Mouse (Mus musculus) myocyte (in vitro differentiated cells): ENCODE measurements at regions not wholly inside any gene's neighbourhood (a gene's known extent, or its start where the extent isn't known, plus 50 kb on each side); places are given as distances from the start of the nearest gene placed in this dataset.

Experiments used
- H3K27me3 ChIP-seq: one replicate; pipeline ENCODE4 v1.6.1; 2011; ENCODE audit not compliant: control insufficient read depth, insufficient read depth, insufficient read length
- H3K36me3 ChIP-seq: one replicate; pipeline ENCODE4 v1.6.1; 2011; ENCODE audit not compliant: control insufficient read depth, insufficient read depth
- H3K4me2 ChIP-seq: one replicate; pipeline ENCODE4 v1.6.1; 2011; ENCODE audit warnings: low read depth, control low read depth
- H3K4me3 ChIP-seq: one replicate; pipeline ENCODE4 v1.5.1; 2011; ENCODE audit warnings: mild to moderate bottlenecking, control low read depth, moderate library complexity
- H3K79me2 ChIP-seq: one replicate; pipeline ENCODE4 v1.6.1; 2011; ENCODE audit not compliant: control insufficient read depth, insufficient read depth
- H3ac ChIP-seq: one replicate; pipeline ENCODE4 v1.6.1; 2011; ENCODE audit not compliant: control insufficient read depth, insufficient read length
- CEBPB ChIP-seq: IDR thresholded peaks from 2 replicates; pipeline ENCODE4 v1.6.1; 2011; ENCODE audit warnings: mild to moderate bottlenecking, moderate library complexity; ENCODE audit not compliant: poor library complexity, insufficient read depth, severe bottlenecking
- E2F4 ChIP-seq: IDR thresholded peaks from one replicate; pipeline ENCODE4 v1.6.1; 2011; ENCODE audit warnings: mild to moderate bottlenecking, control low read depth, moderate library complexity; ENCODE audit not compliant: insufficient read depth
- MAX ChIP-seq: IDR thresholded peaks from one replicate; pipeline ENCODE4 v1.6.1; 2011; ENCODE audit warnings: low read depth, mild to moderate bottlenecking, control low read depth
- MYOD1 ChIP-seq, 3 experiments: IDR thresholded peaks; one replicate each; pipeline ENCODE4 v1.6.1; 2011; ENCODE audit warnings: control low read depth in 2 of 3, low read depth in 2 of 3, mild to moderate bottlenecking in 2 of 3, moderate library complexity in 1 of 3; ENCODE audit not compliant: insufficient read length in 2 of 3, control insufficient read depth in 1 of 3
- MYOG ChIP-seq, 3 experiments: IDR thresholded peaks; one replicate each; pipeline ENCODE4 v1.6.1; 2011; ENCODE audit warnings: control low read depth in 2 of 3, low read depth in 2 of 3, mild to moderate bottlenecking in 2 of 3; ENCODE audit not compliant: insufficient read length in 2 of 3, control insufficient read depth in 1 of 3, insufficient read depth in 1 of 3
- POLR2A ChIP-seq: IDR thresholded peaks from one replicate; pipeline ENCODE4 v1.6.1; 2011; ENCODE audit warnings: low read depth, mild to moderate bottlenecking, control low read depth, moderate library complexity; ENCODE audit not compliant: insufficient read length
- POLR2AphosphoS2 ChIP-seq: IDR thresholded peaks from one replicate; pipeline ENCODE4 v1.6.1; 2011; ENCODE audit warnings: low read depth, control low read depth; ENCODE audit not compliant: insufficient read length
- REST ChIP-seq: IDR thresholded peaks from one replicate; pipeline ENCODE4 v1.6.1; 2011; ENCODE audit warnings: mild to moderate bottlenecking, control low read depth, moderate library complexity; ENCODE audit not compliant: insufficient read depth, insufficient read length
- SRF ChIP-seq: IDR thresholded peaks from one replicate; pipeline ENCODE4 v1.6.1; 2011; ENCODE audit warnings: low read depth; ENCODE audit not compliant: control insufficient read depth, insufficient read length
- TCF12 ChIP-seq: IDR thresholded peaks from one replicate; pipeline ENCODE4 v1.6.1; 2011; ENCODE audit warnings: mild to moderate bottlenecking, control low read depth; ENCODE audit not compliant: poor library complexity, insufficient read depth, severe bottlenecking
- TCF3 ChIP-seq: IDR thresholded peaks from one replicate; pipeline ENCODE4 v1.6.1; 2011; ENCODE audit warnings: low read depth, control low read depth; ENCODE audit not compliant: insufficient read length
- USF1 ChIP-seq: IDR thresholded peaks from one replicate; pipeline ENCODE4 v1.6.1; 2011; ENCODE audit warnings: low read depth, mild to moderate bottlenecking, control low read depth, moderate library complexity

GRCm38 (mm10) chr6:141168356-141168755 is 80.7 kb upstream of the Pde3a start:
- Histone ChIP-seq H3K79me2 (no peaks in the 10 kb centered on the region), H3ac (no peak overlapping the region), H3K36me3 (no peaks in the 10 kb centered on the region), H3K4me2 (no peak overlapping the region), H3K27me3 (no peaks in the 10 kb centered on the region), H3K4me3 (no peak overlapping the region)
- TF ChIP-seq REST (no peak), MAX (no peak), POLR2AphosphoS2 (no peak), TCF3 (no peak), MYOG (IDR thresholded peaks at IDR 0.05; ENCODE audit: control insufficient read depth in 1 of 3, insufficient read depth in 1 of 3, insufficient read length in 2 of 3, low read depth in 2 of 3) (no peak), USF1 (no peak), SRF (no peak), CEBPB (no peak), POLR2A (no peak), MYOD1 (IDR thresholded peaks at IDR 0.05; ENCODE audit: control insufficient read depth in 1 of 3, insufficient read length in 2 of 3, low read depth in 2 of 3) (no peak), E2F4 (no peak), TCF12 (no peak)

DNA sequence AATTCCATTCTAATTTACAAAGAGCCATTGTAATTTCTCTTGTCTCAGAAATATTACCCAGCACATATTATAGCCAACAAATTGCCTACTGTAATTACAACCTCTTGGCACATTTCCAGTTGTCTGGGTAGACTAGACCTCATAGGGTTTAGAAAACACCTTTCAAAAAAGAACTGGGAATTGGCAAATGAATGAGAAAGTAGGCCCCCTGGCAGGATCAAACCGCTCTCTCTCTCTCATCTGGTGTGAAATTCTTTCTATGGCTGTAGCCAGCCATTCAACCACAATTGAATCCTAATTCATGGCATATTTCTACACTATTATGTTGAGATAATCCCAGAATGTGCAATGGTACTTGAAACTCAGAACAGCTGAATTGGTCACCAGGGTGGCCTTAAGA is 65.3 kb upstream of the Pde3a start:
- TF ChIP-seq CEBPB (no peak), TCF12 (no peak), POLR2AphosphoS2 (no peak), MYOD1 (IDR thresholded peaks at IDR 0.05; ENCODE audit: control insufficient read depth in 1 of 3, insufficient read length in 2 of 3, low read depth in 2 of 3) (no peak), MYOG (IDR thresholded peaks at IDR 0.05; ENCODE audit: control insufficient read depth in 1 of 3, insufficient read depth in 1 of 3, insufficient read length in 2 of 3, low read depth in 2 of 3) (no peak), MAX (no peak), E2F4 (no peak), USF1 (no peak), TCF3 (no peak), REST (no peak), POLR2A (no peak), SRF (no peak)
- H3K27me3 ChIP-seq: no peaks in the 10 kb centered on the region
- no peak overlapping the region for H3ac ChIP-seq
- no peaks in the 10 kb centered on the region for H3K36me3 ChIP-seq
- no peaks in the 10 kb centered on the region for H3K79me2 ChIP-seq
- H3K4me2 ChIP-seq: no peak overlapping the region
- no peak overlapping the region for H3K4me3 ChIP-seq

GRCm38 (mm10) chr6:141188036-141188435 is 61.0 kb upstream of the Pde3a start:
- Histone ChIP-seq H3K4me2 (no peak overlapping the region), H3K27me3 (no peaks in the 10 kb centered on the region), H3K79me2 (no peaks in the 10 kb centered on the region), H3ac (no peak overlapping the region), H3K4me3 (no peak overlapping the region), H3K36me3 (no peaks in the 10 kb centered on the region)
- TF ChIP-seq E2F4 (no peak), POLR2AphosphoS2 (no peak), MYOD1 (IDR thresholded peaks at IDR 0.05; ENCODE audit: control insufficient read depth in 1 of 3, insufficient read length in 2 of 3, low read depth in 2 of 3) (no peak), TCF12 (no peak), MAX (no peak), POLR2A (no peak), TCF3 (no peak), SRF (no peak), USF1 (no peak), MYOG (IDR thresholded peaks at IDR 0.05; ENCODE audit: control insufficient read depth in 1 of 3, insufficient read depth in 1 of 3, insufficient read length in 2 of 3, low read depth in 2 of 3) (no peak), REST (no peak), CEBPB (no peak)

- Histone ChIP-seq H3K79me2 (no peaks in the 10 kb centered on the region), H3K4me2 (no peak overlapping the region), H3ac (no peak overlapping the region), H3K27me3 (no peaks in the 10 kb centered on the region), H3K36me3 (no peaks in the 10 kb centered on the region), H3K4me3 (no peak overlapping the region)
- TF ChIP-seq CEBPB (no peak), E2F4 (no peak), TCF3 (no peak), TCF12 (no peak), POLR2AphosphoS2 (no peak), REST (no peak), USF1 (no peak)
Measured at GRCm38 (mm10) chr6:141189093-141189492, 60.0 kb upstream of the Pde3a start.

GRCm38 (mm10) chr6:141189701-141190100 is 59.4 kb upstream of the Pde3a start:
- Histone ChIP-seq H3K79me2 (no peaks in the 10 kb centered on the region), H3K4me2 (no peak overlapping the region), H3K27me3 (no peaks in the 10 kb centered on the region), H3ac (no peak overlapping the region), H3K4me3 (no peak overlapping the region), H3K36me3 (no peaks in the 10 kb centered on the region)
- TF ChIP-seq MYOG (IDR thresholded peaks at IDR 0.05; ENCODE audit: control insufficient read depth in 1 of 3, insufficient read depth in 1 of 3, insufficient read length in 2 of 3, low read depth in 2 of 3): no peak
- TF ChIP-seq TCF12: no peak
- TF ChIP-seq E2F4: no peak
- no peak for TF ChIP-seq CEBPB
- no peak for TF ChIP-seq SRF
- no peak for TF ChIP-seq MAX
- TF ChIP-seq POLR2A: no peak
- no peak for TF ChIP-seq REST
- no peak for TF ChIP-seq USF1
- TF ChIP-seq TCF3: no peak
- no peak for TF ChIP-seq MYOD1 (IDR thresholded peaks at IDR 0.05; ENCODE audit: control insufficient read depth in 1 of 3, insufficient read length in 2 of 3, low read depth in 2 of 3)
- no peak for TF ChIP-seq POLR2AphosphoS2
